Mouse (Mus musculus) A20 (cell line): ENCODE measurements around the gene Slc2a6.

ENCODE experiments used
- DNase-seq: peaks from one replicate; pipeline ENCODE4 v3.0.0-alpha.2; 2011; ENCODE audit warnings: low read depth, low spot score

The Slc2a6 gene

GRCm38 (mm10) chr2:27036003-27036402 lies 8.2 kb upstream of the Slc2a6 start:
- DNase-seq, result peak; percentile 54

DNA sequence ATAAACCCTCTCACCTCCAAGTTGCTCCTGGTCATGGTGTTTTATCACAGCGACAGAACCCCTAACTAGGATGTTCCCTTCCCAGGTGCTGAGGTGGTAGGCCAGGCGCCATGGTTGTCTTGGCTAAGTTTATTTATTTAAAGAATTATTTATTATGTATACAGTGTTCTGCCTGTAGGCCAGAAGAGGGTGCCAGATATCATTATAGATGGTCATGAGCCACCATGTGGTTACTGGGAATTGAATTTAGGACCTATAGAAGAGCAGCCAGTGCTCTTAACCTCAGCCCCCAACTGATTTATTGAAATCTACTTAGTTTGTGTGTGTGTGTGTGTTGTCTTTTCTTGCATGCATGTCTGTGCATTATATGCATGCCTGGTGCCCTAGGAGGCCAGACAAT lies 4.6 kb upstream of the Slc2a6 start:
- DNase-seq, result no peak

- DNase-seq, result peak; percentile 67
Measured at GRCm38 (mm10) chr2:27028437-27029015, 728 bp upstream of the Slc2a6 start.

- DNase-seq, result no peak
Measured at GRCm38 (mm10) chr2:27026857-27027617, 761 bp downstream of the Slc2a6 start.

DNA sequence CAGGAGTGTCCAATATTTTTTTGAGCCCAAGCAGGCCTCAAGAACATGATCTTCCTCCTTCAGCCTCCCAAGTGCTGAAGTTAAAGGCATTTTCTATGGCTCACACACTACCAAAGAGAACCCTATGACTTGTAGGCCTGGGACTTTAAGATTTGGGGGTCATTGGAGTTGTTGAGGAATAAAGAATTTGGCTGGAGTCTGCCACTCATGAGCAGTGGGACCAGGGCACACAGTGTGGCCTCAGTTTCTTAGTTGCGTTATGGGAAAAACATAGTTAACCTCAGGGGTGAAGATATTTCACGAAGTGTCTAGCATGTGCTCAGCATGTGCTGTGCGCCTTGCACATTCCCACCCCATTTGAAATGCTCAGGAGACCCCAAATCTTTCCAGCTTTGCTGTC lies 1.5 kb downstream of the Slc2a6 start:
- DNase-seq, result no peak

DNA sequence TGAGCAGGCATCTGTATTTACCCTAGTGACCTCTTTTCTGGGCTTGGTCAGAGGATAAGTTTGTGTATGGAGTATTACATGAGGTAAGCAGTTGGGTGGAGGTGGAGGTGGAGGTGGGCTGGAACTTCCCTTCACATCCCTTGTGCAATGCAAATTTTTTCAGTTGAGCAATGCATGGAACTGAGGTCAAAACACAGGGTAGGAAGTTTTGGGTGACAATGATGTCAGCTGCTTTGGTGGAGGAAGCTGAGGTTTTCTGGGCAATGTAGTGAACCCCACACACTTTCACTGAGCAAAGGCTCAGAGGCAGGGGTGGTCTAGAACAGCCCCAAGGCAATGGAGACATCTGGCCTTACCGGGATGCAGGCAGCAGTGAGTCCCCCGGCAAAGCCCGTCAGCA lies 2.3 kb downstream of the Slc2a6 start:
- no peak for DNase-seq

- no peak for DNase-seq
Measured at GRCm38 (mm10) chr2:27024136-27024535, 3.7 kb downstream of the Slc2a6 start.

DNA sequence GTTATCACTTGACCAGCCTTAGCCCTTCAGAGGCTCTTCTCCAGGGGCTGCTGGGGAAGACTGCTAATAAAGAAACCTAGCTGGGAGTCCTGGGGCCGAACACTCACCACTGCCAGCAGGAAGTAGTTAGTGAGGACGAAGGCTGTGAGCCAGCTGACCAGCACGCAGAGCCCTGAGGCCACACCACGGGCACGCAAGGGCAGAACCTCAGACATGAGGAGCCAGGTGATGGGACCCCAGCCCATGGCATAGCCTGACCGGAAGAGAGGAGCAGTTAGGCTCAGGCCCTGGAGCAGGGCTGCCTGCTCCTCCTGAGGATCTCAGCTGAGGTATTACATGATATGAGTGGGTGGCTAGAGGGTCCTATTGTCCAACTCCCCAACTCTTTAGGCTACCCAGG lies 5.2 kb downstream of the Slc2a6 start:
- no peak for DNase-seq

DNA sequence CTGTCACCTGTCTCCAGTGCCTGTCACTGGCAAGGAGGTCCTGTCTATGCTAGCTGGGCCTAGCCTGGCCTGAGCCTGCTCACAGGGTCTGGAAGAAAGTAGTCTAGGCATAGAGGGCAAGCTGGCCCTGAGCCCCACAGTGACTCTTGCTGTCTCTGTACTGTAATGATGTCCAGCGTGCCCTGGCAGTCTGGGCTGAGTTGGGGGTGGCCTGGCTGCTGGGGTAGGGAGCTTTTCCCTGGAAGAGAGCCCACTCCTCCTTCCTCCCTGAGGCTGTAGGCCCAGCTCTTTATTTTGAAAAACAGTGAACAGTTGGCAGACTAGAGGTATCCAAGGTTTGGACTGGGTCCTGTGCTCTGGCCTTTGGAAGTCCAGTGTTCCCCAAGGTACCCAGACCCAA lies 6.7 kb downstream of the Slc2a6 start:
- no peak for DNase-seq

GRCm38 (mm10) chr2:27019530-27019929 lies 8.3 kb downstream of the Slc2a6 start:
- DNase-seq, result no peak

DNA sequence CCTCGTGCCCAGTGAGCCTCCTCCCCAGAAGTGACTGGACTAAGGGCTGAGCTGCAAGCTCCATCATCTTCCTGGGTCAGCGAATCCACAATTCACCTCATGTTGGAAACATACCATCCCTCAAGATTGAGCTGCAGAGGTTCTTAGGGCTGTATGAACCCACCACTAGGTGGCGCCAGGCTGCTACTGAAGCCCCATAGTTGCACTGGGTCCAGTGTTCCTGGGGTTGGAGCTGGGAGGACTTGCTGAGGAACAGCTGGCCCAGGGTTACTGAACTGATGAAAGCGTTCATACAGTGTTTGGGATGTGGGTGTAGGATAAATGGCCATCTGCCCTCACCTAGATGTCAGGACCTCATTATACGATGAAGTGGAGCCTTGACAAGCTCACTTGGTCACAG lies 10.0 kb downstream of the Slc2a6 start:
- peak; percentile 75 for DNase-seq

DNA sequence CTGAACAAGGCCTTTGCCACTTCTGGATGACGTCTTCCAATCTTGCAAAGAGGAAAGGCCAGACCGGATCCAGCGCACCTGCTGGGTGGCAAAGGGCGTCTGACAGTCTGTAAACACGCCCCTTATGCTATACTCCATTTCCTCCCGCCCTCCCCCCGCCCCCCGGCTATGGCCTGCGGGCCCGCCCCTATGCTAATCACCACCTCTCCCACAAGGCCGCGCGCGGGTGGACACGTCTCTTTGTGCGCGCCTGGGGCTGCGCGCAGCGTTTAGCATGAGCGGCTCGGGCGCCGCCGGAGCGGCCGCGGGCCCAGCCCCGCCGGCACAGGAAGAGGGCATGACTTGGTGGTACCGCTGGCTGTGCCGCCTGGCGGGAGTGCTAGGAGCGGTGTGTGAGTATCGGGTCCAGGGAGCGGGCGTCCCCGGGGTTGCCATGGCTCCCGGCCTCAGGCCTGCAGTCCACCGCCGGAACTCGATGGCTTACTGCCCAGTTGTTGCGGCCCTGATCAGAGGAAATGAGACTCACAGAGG lies 18.0 kb downstream of the Slc2a6 start, which contains the start of gene Cacfd1:
Cacfd1 (plus strand) TSS at position 213 of the 531 bp plus-strand sequence.
- peak; percentile 96 for DNase-seq

DNA sequence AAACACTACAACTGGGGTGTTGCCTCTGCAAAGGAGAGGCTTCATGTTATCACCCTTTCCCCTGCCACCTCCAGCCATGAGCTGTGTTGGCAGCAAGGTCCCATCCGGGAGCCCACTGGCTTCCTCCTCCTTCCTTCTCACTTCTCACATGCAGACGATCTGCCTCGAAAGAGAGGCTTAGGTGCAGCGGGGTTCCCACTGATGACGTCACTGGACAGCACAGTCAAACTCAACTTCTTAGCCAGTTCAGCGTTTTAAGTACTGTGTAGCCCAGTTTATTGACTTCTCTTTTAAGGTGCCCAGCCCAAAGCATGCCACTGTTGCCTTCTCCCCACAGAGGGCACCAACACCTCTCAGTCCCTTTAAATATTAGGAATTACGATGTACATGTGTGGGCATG lies 20.1 kb downstream of the Slc2a6 start:
- DNase-seq, result no peak

DNA sequence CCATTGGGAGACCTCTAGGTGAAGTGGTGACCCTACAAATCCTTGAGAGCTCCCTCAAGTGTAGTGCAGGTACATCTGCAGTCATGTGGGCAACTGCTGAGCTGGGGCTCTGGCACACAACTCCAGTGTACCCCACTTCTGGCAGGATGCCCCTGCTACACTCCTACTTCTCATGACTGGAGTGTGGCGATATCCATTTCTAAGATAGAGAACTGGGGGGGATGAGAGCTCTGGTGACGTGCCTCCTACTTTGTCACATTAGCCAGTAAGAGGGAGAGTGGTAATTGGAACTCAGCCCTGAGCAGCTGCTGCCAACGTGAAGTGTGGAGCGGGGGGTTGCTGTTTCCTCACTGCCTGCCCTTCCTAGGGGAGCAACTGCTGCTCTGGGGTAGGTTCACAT lies 21.5 kb downstream of the Slc2a6 start:
- no peak for DNase-seq

DNA sequence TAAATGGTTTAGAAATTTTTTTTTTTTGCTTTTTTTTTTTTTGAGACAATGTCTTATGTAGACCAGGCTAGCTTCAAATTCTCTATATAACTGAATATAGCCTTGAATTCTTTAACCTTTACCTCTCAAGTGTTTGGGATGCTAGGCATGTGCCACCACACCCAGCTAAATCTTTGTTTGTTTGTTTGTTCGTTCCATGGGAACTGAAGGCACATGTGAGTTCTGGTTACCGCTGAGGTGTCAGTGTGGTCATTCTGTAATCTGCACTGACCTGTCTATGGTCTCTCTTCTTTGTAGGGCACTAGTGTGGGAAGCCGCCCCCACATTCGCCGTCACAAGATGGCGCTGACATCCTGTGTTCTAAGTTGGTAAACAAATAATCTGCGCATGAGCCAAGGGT lies 29.8 kb downstream of the Slc2a6 start:
- peak; percentile 81 for DNase-seq

DNA sequence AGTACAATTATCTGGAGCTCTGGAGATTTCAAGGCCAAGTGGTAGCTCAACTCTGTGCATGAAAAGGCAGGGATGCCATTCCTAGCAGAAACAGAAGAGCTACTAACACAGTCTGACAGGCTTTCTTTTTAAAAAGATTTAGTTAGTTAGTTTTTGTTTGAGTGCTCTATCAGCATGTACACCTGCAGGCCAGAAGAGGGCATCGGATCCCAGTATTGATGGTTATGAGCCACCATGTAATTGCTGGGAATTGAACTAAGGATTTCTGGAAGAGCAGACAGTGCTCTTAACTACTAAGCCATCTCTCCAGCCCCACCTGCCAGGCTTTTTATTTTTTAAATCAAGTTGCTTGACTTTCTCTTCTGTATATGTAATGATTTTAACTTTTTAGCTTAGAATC lies 30.3 kb downstream of the Slc2a6 start:
- DNase-seq, result peak; percentile 68

- no peak for DNase-seq
Measured at GRCm38 (mm10) chr2:26993936-26994335, 33.9 kb downstream of the Slc2a6 start.

DNA sequence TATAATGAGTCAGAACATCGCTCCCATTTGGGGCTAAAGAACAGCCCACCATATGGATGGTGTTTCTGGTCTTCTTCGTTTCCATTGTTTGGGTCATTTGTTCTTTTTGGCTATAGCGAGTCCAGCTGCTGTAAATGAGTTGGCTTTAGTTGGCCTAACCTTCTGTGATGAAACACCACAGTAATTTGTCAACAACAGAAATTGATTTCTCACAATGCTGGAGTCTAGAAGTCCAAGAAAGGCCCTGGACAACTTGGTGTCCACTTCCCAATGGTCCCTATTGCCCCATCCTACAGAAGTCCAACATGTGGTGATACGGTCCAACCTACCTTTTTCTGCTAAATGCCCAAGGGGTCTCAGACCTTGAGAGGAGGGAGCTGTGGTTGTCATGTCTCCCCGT lies 43.2 kb downstream of the Slc2a6 start:
- no peak for DNase-seq

GRCm38 (mm10) chr2:26984179-26984578 lies 43.6 kb downstream of the Slc2a6 start:
- DNase-seq, result no peak

DNA sequence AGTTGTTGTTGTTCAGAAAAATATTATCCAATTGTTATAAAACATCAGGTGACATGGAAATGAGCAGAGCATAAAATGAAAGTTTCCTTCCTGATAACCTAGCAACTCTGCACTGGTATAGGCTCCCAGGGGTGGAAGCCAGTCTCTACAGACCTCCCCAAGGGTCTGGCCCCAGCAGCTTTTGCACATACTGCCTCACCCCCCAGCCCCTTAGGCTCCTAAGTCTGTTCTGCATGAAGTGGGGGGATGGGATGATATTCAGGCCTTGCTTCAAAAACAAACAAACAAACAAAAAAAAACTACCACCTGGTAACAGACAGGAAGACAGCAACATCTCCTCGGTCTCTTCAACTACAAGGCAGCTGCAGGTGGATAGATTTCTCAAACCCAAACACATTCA lies 47.4 kb downstream of the Slc2a6 start:
- no peak for DNase-seq

DNA sequence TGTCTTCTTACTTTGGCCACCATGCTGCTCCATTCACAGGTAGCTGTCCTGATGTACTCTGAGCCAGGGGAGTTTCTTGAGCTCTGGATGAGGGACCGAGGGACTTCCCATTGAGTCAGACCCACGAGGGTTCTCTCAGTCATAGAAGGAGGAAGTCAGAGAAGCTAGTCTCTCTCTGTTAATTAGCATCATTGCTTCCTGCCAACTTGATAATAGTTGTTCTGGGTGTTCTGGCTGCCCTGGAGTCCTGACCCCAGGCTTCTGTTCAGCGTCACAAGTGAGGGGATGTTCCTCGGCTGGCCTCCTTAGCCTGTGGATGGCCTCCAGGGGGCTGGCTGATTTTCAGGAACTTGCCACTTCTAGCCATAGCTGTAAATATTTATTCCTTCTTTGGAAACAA lies 53.8 kb downstream of the Slc2a6 start:
- DNase-seq, result peak; percentile 42

DNA sequence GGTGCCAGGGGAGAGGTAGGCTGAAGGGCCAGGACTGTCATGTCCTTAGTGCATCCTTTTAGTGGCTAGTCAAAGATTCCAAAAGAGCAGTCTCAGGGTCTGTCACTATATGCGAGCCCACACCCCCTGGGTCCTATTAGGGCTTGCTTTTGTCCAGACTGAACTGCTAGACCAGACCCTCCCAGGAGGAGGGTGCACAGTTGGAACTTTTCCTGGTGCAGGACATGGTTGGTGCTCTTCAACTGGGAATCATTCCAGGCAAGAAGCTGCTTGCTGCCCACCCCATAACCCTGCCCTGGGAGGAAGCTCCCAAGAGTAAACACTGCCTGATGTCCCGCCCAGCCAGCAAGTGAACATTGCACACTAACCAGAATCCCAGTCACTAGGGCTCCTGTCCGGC lies 54.7 kb downstream of the Slc2a6 start, which contains the start of gene Adamts13:
Adamts13 (plus strand) TSS at position 301 of the 400 bp plus-strand sequence.
- no peak for DNase-seq
